Mouse (Mus musculus): ENCODE data around the gene Tbpl1.

DNA sequence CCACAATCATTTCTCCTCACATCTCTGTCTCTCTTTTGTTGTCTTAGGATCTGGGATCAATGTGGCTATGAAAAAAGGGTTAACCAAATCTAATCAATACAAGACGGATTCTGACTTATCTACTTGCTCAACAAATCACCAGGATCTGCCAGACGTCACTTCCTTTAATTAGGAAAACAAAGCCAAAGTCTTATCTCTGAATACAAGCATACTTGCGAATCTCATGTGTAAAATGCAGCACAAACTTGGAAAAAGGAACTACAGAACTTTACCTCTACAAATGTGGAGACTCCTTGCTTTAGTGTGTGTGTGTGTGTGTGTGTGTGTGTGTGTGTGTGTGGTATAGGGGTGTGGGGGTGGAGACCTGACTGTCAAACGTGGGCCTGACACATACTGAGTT lies 6.6 kb downstream of the Tbpl1 start:
- TF ChIP-seq CTCF (IDR thresholded peaks at IDR 0.05; ENCODE audit: control insufficient read depth, insufficient read depth, low read length) (no peak), POLR2A (IDR thresholded peaks at IDR 0.05; ENCODE audit: borderline replicate concordance, control insufficient read depth, low read depth, low read length) (no peak)

All from bone marrow, adult 2 months (tissue).